Mouse (Mus musculus): ENCODE measurements around the gene Hmgcl.

GRCm38 (mm10) chr4:135909326-135910066 lies 36.8 kb upstream of the Hmgcl start:
- TF ChIP-seq CTCF (IDR thresholded peaks at IDR 0.05; ENCODE audit: borderline replicate concordance, control insufficient read depth, extremely low read depth, insufficient read depth, low read length, poor library complexity) (no peak), POLR2A (IDR thresholded peaks at IDR 0.05; ENCODE audit: control insufficient read depth, extremely low read depth, insufficient read depth, low read length, poor library complexity) (no peak)
